Mouse (Mus musculus) heart, postnatal 10 days (tissue): ENCODE measurements around the gene Mast3. TPM values are rescaled to one million over a fixed set of nuclear protein-coding genes. Genes with fewer than 3 reads are reported as not detected.

Experiments used
- microRNA-seq, 2 experiments: library from miRNA; unstranded; fragments of <30 nt; microRNA quantifications; one replicate each; pipeline ENCODE4 v1.2.0; 2022
- total RNA-seq, 2 experiments: library from RNA; stranded (reverse); gene quantifications; 2 replicates each; pipeline ENCODE4 v1.2.3; 2021

The Mast3 gene
- total RNA-seq, 2 experiments from 2014 or later: 7.9 to 9.3 TPM

Small RNA genes lying within 50 kb of the gene (microRNA-seq; reads per million reads assigned to microRNA genes)
- gene Mir7240: 0.47 to 1.0 reads per million in 2 experiments

Other genes starting within 250 kb of the Mast3 start
- 10 to 100 TPM; 25.8 to 29.6 TPM for gene Isyna1, start 210.7 kb downstream of the Mast3 start, total RNA-seq
- gene Ssbp4, start 196.2 kb downstream of the Mast3 start, total RNA-seq: 10 to 100 TPM; 54.7 to 55.6 TPM
- 1 to 10 TPM; 1.1 to 1.6 TPM for gene Lrrc25, start 188.9 kb downstream of the Mast3 start, total RNA-seq
- gene Gdf15, start 172.6 kb downstream of the Mast3 start, total RNA-seq: 1 to 10 TPM in 1 of 2 experiments, under 1 TPM in 1; 0.86 to 1.1 TPM
- gene Pgpep1, start 144.7 kb downstream of the Mast3 start, total RNA-seq: 10 to 100 TPM; 39.6 to 42.9 TPM
- gene Lsm4, start 131.8 kb downstream of the Mast3 start, total RNA-seq: 10 to 100 TPM; 82.8 to 94.1 TPM
- 100 to 1,000 TPM; 178 to 214 TPM for gene Jund, start 106.1 kb downstream of the Mast3 start, total RNA-seq
- gene Iqcn, start 101.6 kb downstream of the Mast3 start, total RNA-seq: under 1 TPM in 1 of 2 experiments, not detected in 1; 0.07 TPM
- gene Gm3336, start 86.5 kb downstream of the Mast3 start, total RNA-seq: not detected
- gene Pde4c, start 81.3 kb downstream of the Mast3 start, total RNA-seq: 1 to 10 TPM; 2.0 to 4.0 TPM
- 10 to 100 TPM; 37.3 to 38.9 TPM for gene Rab3a, start 50.4 kb downstream of the Mast3 start, total RNA-seq
- 10 to 100 TPM; 32.0 to 39.7 TPM for gene Mpv17l2, start 44.1 kb downstream of the Mast3 start, total RNA-seq
- gene Pik3r2, start 28.3 kb downstream of the Mast3 start, total RNA-seq: 10 to 100 TPM; 37.1 to 40.2 TPM
- gene Il12rb1, start 3.4 kb upstream of the Mast3 start, total RNA-seq: under 1 TPM in 1 of 2 experiments, not detected in 1; 0.53 TPM
- 10 to 100 TPM in 1 of 2 experiments, 1 to 10 TPM in 1; 4.7 to 18.5 TPM for gene Arrdc2, start 34.7 kb upstream of the Mast3 start, total RNA-seq
- 1 to 10 TPM; 3.1 to 3.7 TPM for gene Kcnn1, start 58.2 kb upstream of the Mast3 start, total RNA-seq
- 10 to 100 TPM; 40.9 to 41.1 TPM for gene Ccdc124, start 68.9 kb upstream of the Mast3 start, total RNA-seq
- under 1 TPM in 1 of 2 experiments, not detected in 1; 0.10 TPM for gene Slc5a5, start 87.7 kb upstream of the Mast3 start, total RNA-seq
- gene Rpl18a, start 92.4 kb upstream of the Mast3 start, total RNA-seq: 1,000 to 10,000 TPM; 1,171 to 1,193 TPM
- gene Map1s, start 100.9 kb upstream of the Mast3 start, total RNA-seq: 10 to 100 TPM; 31.0 to 32.3 TPM